Mouse (Mus musculus): Measurements from ENCODE around the gene Rps21. TPM values are rescaled to one million over a fixed set of nuclear protein-coding genes. Genes with fewer than 3 reads are reported as not detected.
A peak's percentile ranks its signal among the peaks of the same experiment; 100 is the strongest.

Gene Rps21
- polyA plus RNA-seq (2015; fragmentation: Nextera tagmentation; extraction: Ambion mirVana): 408 and 537 TPM in 2 replicates

GRCm38 (mm10) chr2:180257001-180257521 is at the start of gene Rps21:
Rps21 (plus strand) TSS chr2:180257377.
- under 1% methylated on average over 38 of the region's 38 CpGs for WGBS
- Histone ChIP-seq H3K9me3 (replicated peaks; ENCODE audit: control insufficient read depth, low read length) (no peaks in the 10 kb centered on the region), H3K36me3 (ENCODE audit: control insufficient read depth, insufficient read depth, low read length) (peaks cover 5% of the 10 kb centered on the region; the same call in 1 of the 2 replicates), H3K9ac (ENCODE audit: low read length) (peak within 1 kb of the TSS; percentile 91), H3K4me2 (ENCODE audit: low read depth, low read length) (peak within 1 kb of the TSS; percentile 86), H3K27ac (ENCODE audit: low read length) (peak within 1 kb of the TSS; percentile 87), H3K27me3 (ENCODE audit: control insufficient read depth, insufficient read depth, low read length) (no peaks in the 10 kb centered on the region), H3K4me1 (ENCODE audit: control insufficient read depth, insufficient read depth, low read length) (peaks cover 18% of the 10 kb centered on the region), H3K4me3 (replicated peaks; ENCODE audit: low read length) (peak within 1 kb of the TSS; percentile 94)
- ATAC-seq (ENCODE audit: insufficient read depth, low FRiP score): peak; percentile 98

DNA sequence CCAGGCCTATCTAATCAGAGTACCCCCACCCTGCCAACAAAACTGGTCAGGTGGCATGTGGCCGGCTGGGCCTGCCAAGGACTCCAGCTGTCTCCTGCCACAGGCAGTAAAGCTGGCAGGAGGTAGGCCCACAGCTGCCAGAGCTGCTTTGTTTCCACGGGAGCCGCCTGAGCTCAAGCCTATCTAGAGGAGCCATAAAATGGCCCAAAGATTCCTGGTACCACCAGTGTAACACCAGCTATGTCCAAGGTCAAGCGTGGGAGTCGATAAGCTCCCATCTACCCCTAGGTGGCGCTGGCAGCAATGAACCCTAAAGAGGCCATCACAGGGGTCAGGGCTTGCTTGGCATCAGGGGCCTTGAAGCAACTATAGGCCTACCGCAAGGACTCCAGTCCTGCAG is 49.3 kb upstream of the Rps21 start:
- 0 out of 2 replicates have a peak, but pooled peaks have one; percentile 20 for ATAC-seq (ENCODE audit: insufficient read depth, low FRiP score)
- WGBS: 65% methylated on average over 7 of the region's 7 CpGs

DNA sequence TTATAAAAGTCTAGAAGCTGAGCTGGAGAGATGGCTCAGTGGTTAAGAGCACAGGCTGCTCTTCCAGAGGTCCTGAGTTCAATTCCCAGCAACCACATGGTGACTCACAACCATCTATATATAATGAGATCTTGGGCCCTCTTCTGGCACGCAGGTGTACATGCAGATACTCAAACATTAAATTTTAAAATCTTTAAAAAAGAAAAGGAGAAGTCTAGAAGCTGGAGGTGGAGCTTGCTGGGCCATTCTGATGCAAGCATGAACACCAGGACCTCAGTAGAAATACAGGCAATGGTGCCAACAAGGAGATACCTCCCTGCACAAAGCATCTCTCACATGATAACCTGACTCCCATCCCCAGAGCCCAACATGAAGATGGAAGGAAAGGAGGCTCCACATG is 48.2 kb upstream of the Rps21 start:
- Histone ChIP-seq H3K27me3 (ENCODE audit: control insufficient read depth, insufficient read depth, low read length) (no peaks in the 10 kb centered on the region), H3K4me1 (ENCODE audit: control insufficient read depth, insufficient read depth, low read length) (peaks cover 2% of the 10 kb centered on the region; the same call in 1 of the 2 replicates), H3K9ac (ENCODE audit: low read length) (no peak overlapping the region), H3K4me3 (replicated peaks; ENCODE audit: low read length) (no peak overlapping the region), H3K9me3 (replicated peaks; ENCODE audit: control insufficient read depth, low read length) (no peaks in the 10 kb centered on the region), H3K27ac (ENCODE audit: low read length) (no peak overlapping the region), H3K4me2 (ENCODE audit: low read depth, low read length) (no peak overlapping the region), H3K36me3 (ENCODE audit: control insufficient read depth, insufficient read depth, low read length) (peaks cover under 1% of the 10 kb centered on the region; the same call in 1 of the 2 replicates)
- ATAC-seq (ENCODE audit: insufficient read depth, low FRiP score): no peak
- WGBS: 85% methylated on average over 1 of the region's 1 CpGs

More for the DNA sequence above, 49.3 kb upstream of the Rps21 start:
- no peaks in the 10 kb centered on the region for H3K4me1 ChIP-seq (ENCODE audit: control insufficient read depth, insufficient read depth, low read length)
- no peaks in the 10 kb centered on the region for H3K9me3 ChIP-seq (replicated peaks; ENCODE audit: control insufficient read depth, low read length)
- H3K27me3 ChIP-seq (ENCODE audit: control insufficient read depth, insufficient read depth, low read length): no peaks in the 10 kb centered on the region
- H3K36me3 ChIP-seq (ENCODE audit: control insufficient read depth, insufficient read depth, low read length): peaks cover 4% of the 10 kb centered on the region; the same call in 1 of the 2 replicates
- no peak overlapping the region for H3K9ac ChIP-seq (ENCODE audit: low read length)
- H3K27ac ChIP-seq (ENCODE audit: low read length): no peak overlapping the region
- H3K4me3 ChIP-seq (replicated peaks; ENCODE audit: low read length): no peak overlapping the region
- H3K4me2 ChIP-seq (ENCODE audit: low read depth, low read length): no peak overlapping the region

DNA sequence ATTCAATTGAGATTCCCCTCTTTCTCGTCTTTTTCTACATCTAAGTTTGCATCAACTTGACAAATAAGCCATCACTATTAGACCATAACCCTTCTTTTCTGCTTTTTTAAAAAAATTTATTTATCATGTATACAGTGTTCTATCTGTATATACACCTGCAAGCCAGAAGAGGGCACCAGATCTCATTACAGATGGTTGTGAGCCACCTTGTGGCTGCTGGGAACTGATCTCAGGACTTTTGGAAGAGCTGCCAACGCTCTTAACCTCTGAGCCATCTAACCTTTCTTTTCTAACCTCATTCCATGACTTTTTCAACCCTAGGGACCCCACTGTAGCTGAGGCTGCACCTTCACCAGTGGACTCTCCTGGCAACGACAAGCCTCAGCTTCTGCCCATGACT is 44.9 kb upstream of the Rps21 start:
- no peak for ATAC-seq (ENCODE audit: insufficient read depth, low FRiP score)
- Histone ChIP-seq H3K9me3 (replicated peaks; ENCODE audit: control insufficient read depth, low read length) (no peaks in the 10 kb centered on the region), H3K27ac (ENCODE audit: low read length) (no peak overlapping the region), H3K27me3 (ENCODE audit: control insufficient read depth, insufficient read depth, low read length) (no peaks in the 10 kb centered on the region), H3K36me3 (ENCODE audit: control insufficient read depth, insufficient read depth, low read length) (no peaks in the 10 kb centered on the region), H3K4me1 (ENCODE audit: control insufficient read depth, insufficient read depth, low read length) (peaks cover 33% of the 10 kb centered on the region), H3K4me2 (ENCODE audit: low read depth, low read length) (no peak overlapping the region), H3K4me3 (replicated peaks; ENCODE audit: low read length) (no peak overlapping the region), H3K9ac (ENCODE audit: low read length) (no peak overlapping the region)
- WGBS: 93% methylated on average over 3 of the region's 3 CpGs

GRCm38 (mm10) chr2:180214352-180214978 is 42.7 kb upstream of the Rps21 start:
- no peaks in the 10 kb centered on the region for H3K27me3 ChIP-seq (ENCODE audit: control insufficient read depth, insufficient read depth, low read length)
- H3K36me3 ChIP-seq (ENCODE audit: control insufficient read depth, insufficient read depth, low read length): no peaks in the 10 kb centered on the region
- WGBS: 54% methylated on average over 4 of the region's 4 CpGs
- peak overlapping the region; percentile 60 for H3K27ac ChIP-seq (ENCODE audit: low read length)
- H3K9me3 ChIP-seq (replicated peaks; ENCODE audit: control insufficient read depth, low read length): no peaks in the 10 kb centered on the region
- 0 out of 2 replicates have a peak overlapping the region, but pooled peaks have one; percentile 17 for H3K9ac ChIP-seq (ENCODE audit: low read length)
- peak; percentile 18; the same call in 1 of the 2 replicates for ATAC-seq (ENCODE audit: insufficient read depth, low FRiP score)
- peaks cover 53% of the 10 kb centered on the region for H3K4me1 ChIP-seq (ENCODE audit: control insufficient read depth, insufficient read depth, low read length)
- 0 out of 2 replicates have a peak overlapping the region, but pooled peaks have one; percentile 6 for H3K4me2 ChIP-seq (ENCODE audit: low read depth, low read length)
- H3K4me3 ChIP-seq (replicated peaks; ENCODE audit: low read length): no peak overlapping the region

GRCm38 (mm10) chr2:180215011-180215461 is 42.1 kb upstream of the Rps21 start:
- Histone ChIP-seq H3K27ac (ENCODE audit: low read length) (peak overlapping the region; percentile 60), H3K4me2 (ENCODE audit: low read depth, low read length) (0 out of 2 replicates have a peak overlapping the region, but pooled peaks have one; percentile 6), H3K4me3 (replicated peaks; ENCODE audit: low read length) (no peak overlapping the region), H3K4me1 (ENCODE audit: control insufficient read depth, insufficient read depth, low read length) (peaks cover 59% of the 10 kb centered on the region), H3K9me3 (replicated peaks; ENCODE audit: control insufficient read depth, low read length) (no peaks in the 10 kb centered on the region), H3K36me3 (ENCODE audit: control insufficient read depth, insufficient read depth, low read length) (no peaks in the 10 kb centered on the region), H3K9ac (ENCODE audit: low read length) (peak overlapping the region; percentile 53), H3K27me3 (ENCODE audit: control insufficient read depth, insufficient read depth, low read length) (no peaks in the 10 kb centered on the region)
- WGBS: 14% methylated on average over 8 of the region's 8 CpGs
- no peak for ATAC-seq (ENCODE audit: insufficient read depth, low FRiP score)

GRCm38 (mm10) chr2:180215951-180216350 is 41.2 kb upstream of the Rps21 start:
- H3K4me2 ChIP-seq (ENCODE audit: low read depth, low read length): no peak overlapping the region
- peak overlapping the region; percentile 53; the same call in 1 of the 2 replicates for H3K9ac ChIP-seq (ENCODE audit: low read length)
- H3K4me3 ChIP-seq (replicated peaks; ENCODE audit: low read length): no peak overlapping the region
- no peaks in the 10 kb centered on the region for H3K27me3 ChIP-seq (ENCODE audit: control insufficient read depth, insufficient read depth, low read length)
- H3K4me1 ChIP-seq (ENCODE audit: control insufficient read depth, insufficient read depth, low read length): peaks cover 62% of the 10 kb centered on the region
- H3K36me3 ChIP-seq (ENCODE audit: control insufficient read depth, insufficient read depth, low read length): no peaks in the 10 kb centered on the region
- H3K27ac ChIP-seq (ENCODE audit: low read length): peak overlapping the region; percentile 60
- H3K9me3 ChIP-seq (replicated peaks; ENCODE audit: control insufficient read depth, low read length): no peaks in the 10 kb centered on the region
- peak; percentile 37; the same call in 1 of the 2 replicates for ATAC-seq (ENCODE audit: insufficient read depth, low FRiP score)
- 43% methylated on average over 6 of the region's 6 CpGs for WGBS

DNA sequence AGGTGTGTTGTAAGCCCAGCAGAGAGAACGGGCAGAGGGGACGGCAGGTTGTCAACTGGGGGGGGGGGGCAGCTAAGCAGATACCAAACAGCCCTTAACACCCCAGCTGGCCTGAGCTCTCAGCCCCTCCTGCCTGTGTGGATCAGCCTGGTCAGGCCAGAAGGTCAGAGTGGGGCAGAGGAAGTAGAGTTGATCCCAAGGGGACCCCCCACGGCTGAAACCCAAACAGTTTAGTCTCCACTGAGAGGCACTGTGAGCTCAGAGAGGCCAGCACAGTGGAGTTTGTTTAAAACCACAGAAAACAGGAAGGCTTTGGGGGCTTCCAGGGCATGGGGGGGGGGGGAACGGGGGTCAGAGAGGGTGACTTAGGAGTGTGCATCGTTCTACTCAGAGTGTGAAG is 40.3 kb upstream of the Rps21 start:
- H3K4me1 ChIP-seq (ENCODE audit: control insufficient read depth, insufficient read depth, low read length): peaks cover 65% of the 10 kb centered on the region

DNA sequence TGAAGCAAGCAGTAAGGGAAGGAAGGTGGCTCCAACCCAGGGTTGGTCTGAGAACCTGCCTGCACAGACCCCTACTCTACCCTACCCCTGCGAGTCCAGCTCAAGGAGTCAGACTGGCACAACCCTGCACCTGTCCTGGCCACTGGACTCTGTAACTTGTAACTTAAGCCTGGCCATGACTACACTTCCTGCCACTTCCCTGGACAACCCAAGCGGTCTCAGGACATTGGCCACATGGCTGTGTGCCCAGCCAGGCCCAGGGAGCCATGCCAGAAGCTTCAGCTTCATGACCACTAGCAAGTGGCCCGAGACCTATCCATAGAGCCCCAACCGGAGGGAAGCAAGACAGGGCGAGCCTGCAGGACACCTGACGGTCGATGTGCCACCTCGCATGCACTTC is 39.6 kb upstream of the Rps21 start:
- Histone ChIP-seq H3K4me2 (ENCODE audit: low read depth, low read length) (no peak overlapping the region), H3K36me3 (ENCODE audit: control insufficient read depth, insufficient read depth, low read length) (no peaks in the 10 kb centered on the region), H3K27ac (ENCODE audit: low read length) (no peak overlapping the region), H3K4me1 (ENCODE audit: control insufficient read depth, insufficient read depth, low read length) (peaks cover 71% of the 10 kb centered on the region), H3K9ac (ENCODE audit: low read length) (0 out of 2 replicates have a peak overlapping the region, but pooled peaks have one; percentile 11), H3K9me3 (replicated peaks; ENCODE audit: control insufficient read depth, low read length) (no peaks in the 10 kb centered on the region), H3K4me3 (replicated peaks; ENCODE audit: low read length) (no peak overlapping the region), H3K27me3 (ENCODE audit: control insufficient read depth, insufficient read depth, low read length) (no peaks in the 10 kb centered on the region)
- ATAC-seq (ENCODE audit: insufficient read depth, low FRiP score): no peak
- 81% methylated on average over 8 of the region's 8 CpGs for WGBS

More for the DNA sequence above, 40.3 kb upstream of the Rps21 start:
- no peak for ATAC-seq (ENCODE audit: insufficient read depth, low FRiP score)
- no peak overlapping the region for H3K27ac ChIP-seq (ENCODE audit: low read length)
- H3K9me3 ChIP-seq (replicated peaks; ENCODE audit: control insufficient read depth, low read length): no peaks in the 10 kb centered on the region
- H3K27me3 ChIP-seq (ENCODE audit: control insufficient read depth, insufficient read depth, low read length): no peaks in the 10 kb centered on the region
- WGBS: 37% methylated on average over 5 of the region's 5 CpGs
- no peak overlapping the region for H3K4me2 ChIP-seq (ENCODE audit: low read depth, low read length)
- H3K9ac ChIP-seq (ENCODE audit: low read length): no peak overlapping the region
- no peak overlapping the region for H3K4me3 ChIP-seq (replicated peaks; ENCODE audit: low read length)
- H3K36me3 ChIP-seq (ENCODE audit: control insufficient read depth, insufficient read depth, low read length): no peaks in the 10 kb centered on the region

All from stomach, embryonic 16.5 days (tissue).